Mouse (Mus musculus) layer of hippocampus, adult 11-12 months (tissue): Measurements from ENCODE around the gene Cdh24.

Experiments
- DNase-seq: peaks from one replicate; pipeline ENCODE4 v3.0.0; 2022; ENCODE audit warnings: low spot score

The Cdh24 gene

DNA sequence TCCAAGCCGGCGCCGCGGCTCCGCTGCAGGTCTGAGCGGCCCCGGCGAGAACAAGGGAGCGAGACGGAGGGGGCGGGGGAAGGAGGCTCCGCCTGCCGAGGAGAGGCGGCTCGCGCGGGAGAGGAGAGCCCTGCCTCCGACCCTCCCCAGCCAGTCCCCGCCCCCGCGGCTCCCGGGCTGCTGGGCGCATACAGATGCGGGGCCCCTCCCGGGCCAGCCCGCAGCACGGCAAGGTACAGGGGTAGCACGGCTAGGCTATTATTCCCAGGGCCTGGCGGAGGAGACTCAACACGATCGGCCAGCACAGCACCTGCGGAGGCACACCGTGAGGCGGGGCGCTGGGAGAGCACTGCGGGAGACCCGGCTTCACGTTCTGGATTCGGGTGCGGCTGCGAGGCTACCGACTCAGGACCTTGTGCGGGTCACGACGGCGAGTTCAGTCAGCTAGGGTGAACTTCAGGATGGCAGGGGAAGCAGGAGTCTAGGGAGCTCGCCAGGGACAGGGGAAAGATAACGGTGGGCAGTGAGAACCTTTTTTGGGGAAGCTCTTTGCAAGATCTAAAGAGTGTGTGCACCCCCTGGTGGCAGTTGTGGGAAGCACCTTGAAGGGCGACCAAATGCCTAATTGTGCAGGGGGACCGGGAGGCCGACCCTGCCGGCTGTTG, at the start of gene Cdh24:
Gene Cdh24, minus strand, starts transcription at position 60 of the 665 bp plus-strand sequence.
- DNase-seq, result peak; percentile 89

- no peak for DNase-seq
Observed at GRCm38 (mm10) chr14:54687251-54687650, 46.1 kb upstream of the Cdh24 start.

DNA sequence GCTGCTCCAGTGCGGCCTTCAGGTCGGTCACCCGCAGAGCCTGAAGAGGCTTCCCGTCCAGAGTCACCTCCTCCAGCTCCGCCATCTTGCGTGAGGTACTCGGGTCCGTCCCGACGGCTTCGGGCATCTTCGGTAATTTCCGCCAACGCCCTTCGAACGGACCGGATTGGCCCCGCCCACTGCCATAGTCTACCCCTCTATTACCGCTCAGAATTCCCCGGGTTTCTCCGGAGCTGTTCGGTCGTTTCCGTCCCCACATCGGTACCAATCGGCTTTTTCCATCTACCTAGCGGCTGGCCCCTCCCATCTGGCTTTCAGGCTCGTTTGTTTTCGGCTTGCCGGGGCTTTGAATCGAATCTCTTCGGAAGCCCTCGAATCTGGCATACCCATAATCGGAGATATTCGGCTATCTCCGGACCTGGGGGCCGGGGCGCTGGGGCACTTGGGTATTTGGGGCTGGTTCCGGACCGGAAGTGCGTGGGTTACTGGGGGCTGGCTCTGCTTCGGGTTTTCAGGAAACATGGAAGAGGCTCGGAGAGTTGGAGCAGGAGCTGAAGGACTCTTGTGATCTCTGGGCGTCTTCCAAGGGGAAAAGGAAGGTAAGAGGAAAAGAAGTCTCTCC, 45.5 kb upstream of the Cdh24 start, which contains the start of gene Acin1:
Gene Acin1, minus strand, starts transcription at position 410 of the 622 bp plus-strand sequence.
- peak; percentile 100 for DNase-seq

- DNase-seq, result no peak
Observed at GRCm38 (mm10) chr14:54686063-54686521, 44.9 kb upstream of the Cdh24 start, which contains the start of gene 1700123O20Rik. 1700123O20Rik (plus strand) TSS chr14:54686216.

DNA sequence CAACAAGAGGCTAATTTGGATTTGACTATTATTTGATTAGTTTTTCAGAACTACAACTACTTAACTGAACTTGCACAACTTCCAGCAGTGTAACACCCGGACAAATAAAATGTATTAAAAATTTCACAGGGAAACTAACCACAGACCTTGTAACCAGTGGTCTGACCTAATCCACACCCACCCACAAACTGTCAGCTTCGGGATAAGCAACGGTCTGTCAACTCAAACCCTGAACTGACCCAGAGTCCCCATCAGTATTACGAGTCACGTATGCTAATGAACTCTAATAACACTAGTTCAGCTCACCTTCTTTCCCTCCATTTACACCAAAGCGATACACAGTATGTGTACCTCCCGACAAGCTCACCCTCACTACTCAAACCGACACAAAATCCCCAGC, 44.3 kb upstream of the Cdh24 start:
- DNase-seq, result no peak

- DNase-seq, result no peak
Observed at GRCm38 (mm10) chr14:54682396-54682795, 41.2 kb upstream of the Cdh24 start.

- no peak for DNase-seq
Observed at GRCm38 (mm10) chr14:54678657-54679304, 37.6 kb upstream of the Cdh24 start.

GRCm38 (mm10) chr14:54676290-54676689, 35.1 kb upstream of the Cdh24 start:
- DNase-seq, result peak; percentile 28

GRCm38 (mm10) chr14:54674317-54674716, 33.2 kb upstream of the Cdh24 start:
- no peak for DNase-seq

DNA sequence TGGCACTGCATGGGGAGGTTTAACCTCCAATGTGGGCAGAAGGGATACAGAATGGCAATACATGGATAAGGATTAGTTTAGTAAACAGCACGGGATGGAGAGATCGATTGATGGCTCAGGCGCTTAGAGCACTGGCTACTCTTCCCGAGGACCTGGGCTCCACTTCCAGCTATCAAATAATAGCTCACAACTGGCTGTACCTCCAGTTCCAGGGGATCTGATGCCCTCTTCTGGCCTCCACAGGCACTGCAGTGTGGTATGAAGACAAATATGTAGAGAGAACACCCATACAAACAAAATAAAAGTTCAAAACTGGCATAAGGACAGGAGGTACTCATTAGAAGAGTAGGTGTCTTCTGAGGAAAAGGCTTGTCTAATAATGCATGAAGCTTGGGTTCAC, 28.2 kb upstream of the Cdh24 start:
- DNase-seq, result peak; percentile 46

DNA sequence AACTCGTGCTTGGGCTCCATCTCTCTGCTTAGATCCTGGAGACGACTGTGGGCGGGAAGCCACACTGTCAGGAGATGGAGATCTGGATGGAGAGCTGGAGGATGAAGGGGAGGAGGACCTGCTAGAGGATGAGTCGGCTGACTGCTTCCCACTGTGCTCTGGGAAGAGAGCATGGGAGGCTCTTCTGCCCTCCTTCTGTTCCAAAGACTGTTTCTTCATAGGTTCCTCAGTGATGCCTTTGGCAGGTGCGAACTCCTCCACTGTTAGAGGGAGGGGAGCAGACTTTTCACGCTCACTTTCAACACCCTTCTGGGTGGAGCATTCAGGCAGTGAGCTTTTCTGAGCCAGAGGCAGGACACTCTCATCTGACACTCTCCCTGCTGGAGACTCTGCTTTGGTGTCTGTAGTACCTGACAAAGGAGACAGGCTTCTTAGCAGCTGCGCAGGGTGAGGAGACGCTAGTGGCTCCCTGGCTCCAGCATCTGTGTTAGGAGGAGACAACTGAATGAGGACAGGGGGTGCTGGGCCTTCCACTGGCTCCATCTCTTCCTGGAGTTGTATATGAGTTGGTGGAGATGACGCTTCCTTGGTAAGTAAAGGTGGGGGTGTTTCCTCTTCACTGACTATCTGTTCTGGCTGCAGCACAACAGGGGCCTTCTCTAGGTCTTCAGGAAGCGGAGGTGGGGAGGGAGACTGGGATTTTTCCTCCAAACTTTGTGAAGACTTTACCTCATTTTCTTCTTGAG, 23.5 kb upstream of the Cdh24 start:
- no peak for DNase-seq

DNA sequence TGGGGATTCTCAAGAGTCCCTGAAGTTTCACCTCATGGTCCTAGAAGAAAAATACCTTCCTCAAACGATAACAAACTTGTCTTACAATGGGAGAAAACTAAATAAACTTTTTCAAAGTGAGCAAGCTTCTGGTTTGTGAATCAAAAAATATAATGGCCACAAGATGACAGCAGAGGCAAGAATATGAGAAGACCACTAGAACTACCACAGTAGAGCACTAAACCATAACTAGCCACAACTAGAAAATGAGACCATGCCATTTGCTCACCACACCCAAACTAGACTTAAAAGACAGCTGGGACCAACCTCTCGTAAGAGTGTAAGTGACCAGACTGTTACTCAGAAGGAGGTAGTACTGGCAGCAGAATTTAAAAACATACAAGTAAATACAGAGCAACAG, 18.8 kb upstream of the Cdh24 start:
- no peak for DNase-seq

- DNase-seq, result peak; percentile 84
Observed at GRCm38 (mm10) chr14:54653496-54653895, 12.3 kb upstream of the Cdh24 start.

DNA sequence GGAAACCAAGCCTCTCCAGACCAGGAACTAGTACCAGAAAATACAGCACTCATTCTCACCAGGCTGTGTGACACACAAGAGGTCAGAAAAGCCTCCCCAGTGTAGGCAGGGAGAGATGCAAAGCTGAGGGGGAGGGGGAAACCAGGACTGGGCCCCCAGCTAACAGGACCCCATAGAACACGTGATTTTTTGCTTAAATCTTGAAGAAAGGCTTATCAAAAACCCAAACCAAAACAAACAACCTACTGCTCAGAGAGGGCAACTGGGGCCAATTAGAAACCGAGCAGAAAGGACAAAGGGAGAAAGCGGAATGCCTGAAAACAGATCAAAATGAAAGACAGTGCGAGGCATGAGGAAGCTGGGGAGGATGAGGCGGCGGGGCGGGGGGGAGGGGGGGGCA, 11.6 kb upstream of the Cdh24 start:
- DNase-seq, result no peak

DNA sequence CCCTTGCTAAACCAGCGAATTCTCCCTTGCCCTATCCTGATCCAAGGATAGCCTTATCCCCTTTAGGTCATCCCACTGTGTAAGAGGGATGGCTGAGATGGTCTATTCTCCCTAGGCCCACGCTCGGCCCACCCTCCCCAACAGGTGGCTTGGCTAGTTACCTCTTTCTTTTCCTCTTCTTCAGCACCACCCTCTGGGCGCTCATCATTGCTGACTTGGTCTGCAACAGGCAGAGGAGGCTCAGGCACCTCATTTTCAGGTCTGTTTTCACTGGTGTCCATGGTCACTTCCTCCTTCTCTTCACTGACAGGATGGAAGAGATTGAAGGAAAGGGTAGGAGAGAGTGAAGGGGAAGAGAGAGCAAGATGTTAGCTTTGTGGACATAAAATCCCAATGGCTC, 10.4 kb upstream of the Cdh24 start:
- no peak for DNase-seq

DNA sequence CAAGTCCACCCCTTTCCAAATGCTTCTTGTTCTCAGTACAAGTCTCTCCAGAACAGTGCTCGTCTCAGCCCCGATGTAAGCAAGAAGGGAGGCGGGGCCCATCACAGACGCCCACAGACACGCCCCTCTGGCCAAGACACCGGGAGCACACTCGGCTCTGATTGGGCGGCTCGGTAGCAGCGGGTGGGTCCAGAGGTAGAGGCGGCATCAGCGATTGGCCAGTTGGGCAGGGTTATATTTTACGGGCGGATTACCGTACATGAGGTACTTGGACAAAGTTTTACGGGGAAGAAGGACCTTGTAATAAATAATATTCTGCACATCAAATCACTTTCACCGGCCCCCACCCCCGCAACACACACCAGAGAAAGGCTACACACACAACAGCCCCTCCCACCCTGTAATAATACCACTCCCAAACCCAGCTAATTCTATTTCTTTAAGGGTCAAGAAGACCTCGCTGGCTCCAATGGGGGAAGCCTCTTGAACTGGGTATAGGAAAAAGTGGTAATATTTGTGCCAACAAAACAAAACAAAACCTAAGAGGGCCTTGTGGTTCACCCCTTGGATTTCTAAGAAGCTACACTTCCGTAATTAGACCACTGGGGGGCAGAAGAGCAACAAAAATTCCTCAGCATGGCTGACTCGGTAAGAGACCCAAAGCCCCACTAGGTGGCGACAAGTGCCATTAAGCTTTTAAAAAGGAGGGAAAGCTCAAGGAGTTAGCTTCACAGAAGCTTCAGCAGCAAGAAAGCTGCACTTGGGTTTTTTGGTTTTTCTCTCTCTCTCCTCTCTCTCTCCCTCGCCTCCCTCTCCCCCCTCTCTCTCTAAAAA, 9.7 kb upstream of the Cdh24 start:
- peak; percentile 86 for DNase-seq

DNA sequence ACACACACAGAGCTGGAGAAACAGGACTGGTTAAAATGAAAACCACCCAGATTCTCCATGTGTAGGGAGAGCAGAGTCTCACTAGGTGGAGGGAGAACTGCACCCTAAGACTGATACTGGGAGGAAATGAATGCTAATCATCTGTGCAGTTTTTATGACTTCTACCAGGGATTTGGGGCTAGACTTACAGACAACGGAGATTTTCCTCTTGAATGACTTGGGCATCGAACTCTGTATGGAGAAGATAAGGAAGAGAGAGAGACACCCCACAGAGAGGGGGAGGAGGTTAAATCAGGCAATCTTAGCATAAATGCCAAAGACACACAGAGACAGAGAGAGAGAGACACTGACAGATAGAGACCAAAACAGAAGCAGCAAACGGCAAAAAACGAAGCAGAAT, 6.7 kb upstream of the Cdh24 start:
- no peak for DNase-seq

DNA sequence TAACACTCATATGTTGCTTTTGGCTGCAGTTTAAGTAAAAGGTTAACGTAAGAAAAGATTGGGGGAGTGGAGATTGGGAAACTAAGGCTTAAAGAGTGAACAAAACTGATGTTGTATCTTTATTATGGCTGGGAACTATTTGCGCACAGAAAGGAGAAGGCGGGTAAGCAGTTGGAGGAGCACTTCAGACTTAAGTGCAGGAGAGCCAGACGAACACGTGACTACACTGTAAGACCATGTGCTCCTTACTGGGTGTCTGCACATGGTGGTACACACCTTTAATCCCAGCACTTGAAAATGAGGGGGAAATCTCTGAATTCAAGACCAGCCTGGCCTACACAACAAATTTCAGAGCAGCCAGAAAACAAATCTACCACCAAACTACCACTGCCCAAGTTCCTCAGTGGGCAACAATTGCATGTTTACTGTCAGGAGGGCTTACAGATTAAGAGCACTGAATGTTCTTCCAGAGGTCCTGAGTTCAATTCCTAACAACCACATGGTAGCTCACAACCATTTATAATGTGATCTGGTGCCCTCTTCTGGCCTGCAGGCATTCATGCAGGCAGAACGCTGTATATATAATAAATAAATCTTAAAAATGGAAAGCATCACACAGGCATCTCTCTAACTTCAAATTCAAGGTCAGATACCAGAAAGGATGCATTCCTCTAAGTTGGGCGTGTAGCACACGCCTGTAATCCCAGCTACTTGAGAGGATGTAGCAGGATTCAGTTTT, 5.9 kb upstream of the Cdh24 start:
- no peak for DNase-seq

- no peak for DNase-seq
Observed at GRCm38 (mm10) chr14:54646455-54646854, 5.3 kb upstream of the Cdh24 start.

DNA sequence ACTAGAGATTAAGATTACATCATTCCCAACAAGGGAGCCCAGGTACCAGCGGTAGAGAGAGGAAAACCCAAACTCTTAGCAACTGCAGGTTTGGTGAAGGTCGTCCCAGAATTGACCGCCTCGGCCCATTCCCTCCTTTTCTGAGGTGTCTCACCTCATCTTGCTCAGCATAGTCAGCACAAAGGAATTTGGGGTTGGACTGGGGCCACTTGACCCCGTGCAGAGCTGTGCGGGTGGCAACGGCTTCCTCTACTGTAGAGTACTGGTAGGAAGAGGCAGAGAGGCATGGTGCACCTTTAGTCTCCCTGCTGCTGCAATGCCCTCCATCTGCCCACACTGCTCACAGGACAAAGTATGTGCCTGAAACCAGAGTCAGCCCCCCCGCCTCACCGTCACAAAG, 3.1 kb upstream of the Cdh24 start:
- no peak for DNase-seq

GRCm38 (mm10) chr14:54643011-54643410, 1.8 kb upstream of the Cdh24 start:
- no peak for DNase-seq
